Mouse (Mus musculus): Measurements from ENCODE around the gene Ndufa10.

The Ndufa10 gene

GRCm38 (mm10) chr1:92432098-92432497 lies 41.6 kb downstream of the Ndufa10 start:
- no peak for DNase-seq (ENCODE audit: low read depth, low spot score)

DNA sequence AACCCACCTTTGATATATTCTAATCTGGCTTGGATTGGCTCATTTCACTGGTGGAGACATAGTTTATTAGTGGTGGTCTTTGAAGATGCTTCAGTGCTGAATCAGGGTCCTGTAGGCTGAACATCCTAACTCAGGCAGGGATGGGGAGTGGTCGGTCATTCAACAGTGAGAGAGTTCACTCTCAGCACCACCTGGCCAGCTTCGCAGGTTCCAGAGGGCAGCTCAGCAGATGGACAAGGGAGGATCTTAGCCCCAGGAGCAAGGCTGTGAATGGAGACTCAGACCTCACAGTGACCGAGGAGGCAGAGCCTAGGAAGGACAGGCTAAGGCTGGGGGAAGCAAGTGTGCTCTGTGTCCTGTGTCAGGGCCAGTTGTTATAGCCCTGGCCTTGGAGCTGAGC lies 42.2 kb downstream of the Ndufa10 start:
- no peak for DNase-seq (ENCODE audit: low read depth, low spot score)

DNA sequence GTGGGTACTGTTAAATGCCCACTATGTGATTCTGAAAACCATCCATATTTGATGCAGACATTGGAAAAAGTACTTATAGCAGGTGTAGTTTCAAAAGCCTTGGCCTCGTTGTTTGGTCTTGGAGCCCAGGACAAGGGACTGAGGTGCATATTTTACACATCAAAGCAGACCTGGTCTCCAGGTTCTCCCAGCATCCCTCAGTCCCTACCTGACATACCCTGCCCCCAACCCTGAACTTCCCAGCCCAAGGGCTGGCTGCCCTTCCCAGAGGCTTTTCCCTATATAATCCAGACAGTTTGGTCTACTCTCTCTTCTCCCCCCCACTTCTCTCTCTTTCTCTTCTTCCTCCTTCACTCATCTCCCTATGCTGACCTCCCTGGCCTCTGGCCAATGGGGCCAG lies 42.7 kb downstream of the Ndufa10 start:
- DNase-seq (ENCODE audit: low read depth, low spot score): no peak

- DNase-seq (ENCODE audit: low read depth, low spot score): peak; percentile 53
Observed at GRCm38 (mm10) chr1:92424714-92425113, 48.9 kb downstream of the Ndufa10 start.

DNA sequence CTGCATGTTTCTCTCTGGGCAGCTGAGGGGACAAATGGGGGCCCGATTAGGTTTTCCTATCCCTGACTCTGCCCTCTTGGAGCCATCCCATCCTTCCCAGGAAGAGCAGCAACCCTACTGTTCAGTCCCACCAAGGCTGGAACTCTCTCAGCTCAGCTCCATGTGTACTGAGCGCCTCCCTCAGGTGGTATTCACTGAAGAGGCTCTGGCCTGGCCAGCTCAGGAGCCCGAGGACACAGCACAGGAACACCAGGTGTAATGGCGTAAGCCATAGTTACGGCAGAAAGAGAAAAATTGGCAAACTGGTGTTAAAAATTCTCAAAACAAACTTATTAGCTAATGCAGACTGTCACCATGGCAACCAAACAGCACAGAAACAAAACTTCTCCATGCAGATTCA lies 68.5 kb downstream of the Ndufa10 start:
- peak; percentile 49 for DNase-seq (ENCODE audit: low read depth, low spot score)

- DNase-seq (ENCODE audit: low read depth, low spot score): no peak
Observed at GRCm38 (mm10) chr1:92400556-92400955, 73.1 kb downstream of the Ndufa10 start.

GRCm38 (mm10) chr1:92398601-92399000 lies 75.1 kb downstream of the Ndufa10 start:
- no peak for DNase-seq (ENCODE audit: low read depth, low spot score)

DNA sequence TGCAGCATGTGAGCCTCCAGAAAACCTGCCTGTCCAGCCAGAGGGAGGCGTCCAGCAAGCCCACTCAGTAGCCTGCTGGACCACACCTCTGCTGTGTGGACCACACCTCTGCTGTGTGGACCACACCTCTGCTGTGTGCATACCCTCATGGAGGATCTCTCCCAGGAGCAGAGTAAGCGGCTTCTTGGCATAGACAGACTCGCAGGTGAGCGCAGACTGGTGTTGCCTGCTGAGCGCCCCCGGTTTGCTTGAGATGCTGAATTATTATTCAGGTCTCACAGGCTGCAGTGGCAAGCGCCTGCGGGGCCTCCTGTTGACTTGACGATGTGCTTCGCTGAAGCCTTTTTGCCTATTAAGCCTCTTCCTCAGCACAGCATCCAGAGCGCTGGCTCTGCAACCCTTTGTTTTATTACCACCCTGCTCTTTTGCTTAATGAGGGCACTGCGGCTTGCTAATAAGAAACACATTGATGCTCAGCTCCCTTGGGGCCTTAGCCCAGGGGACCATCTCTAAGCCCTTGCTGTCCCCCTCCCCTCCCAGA lies 76.1 kb downstream of the Ndufa10 start:
- peak; percentile 47 for DNase-seq (ENCODE audit: low read depth, low spot score)

GRCm38 (mm10) chr1:92394279-92394678 lies 79.4 kb downstream of the Ndufa10 start:
- DNase-seq (ENCODE audit: low read depth, low spot score): no peak

GRCm38 (mm10) chr1:92393166-92393565 lies 80.5 kb downstream of the Ndufa10 start:
- DNase-seq (ENCODE audit: low read depth, low spot score): peak; percentile 81

All from brain, adult 2 months (tissue).